Mouse (Mus musculus): ENCODE data around the gene Nktr.

The Nktr gene

DNA sequence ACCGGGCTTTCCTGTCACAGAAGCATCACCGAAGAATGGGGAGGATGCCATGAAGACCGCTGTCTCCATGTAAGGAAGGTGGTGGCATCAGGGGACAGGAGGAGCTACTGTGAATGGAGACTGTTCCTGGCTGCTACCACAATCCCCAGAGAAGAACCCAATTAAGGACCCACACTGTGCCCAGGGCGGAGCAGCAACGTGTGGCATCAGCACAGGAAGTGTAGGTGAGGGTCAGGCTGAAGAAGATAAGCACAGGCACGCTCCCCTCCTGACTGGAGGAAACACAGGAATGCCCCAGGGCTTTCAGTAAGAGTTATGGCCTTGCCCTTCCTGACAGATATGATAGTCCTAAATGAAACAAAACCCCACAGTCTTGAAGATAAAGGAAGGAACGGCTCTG lies 83.8 kb downstream of the Nktr start:
- DNase-seq (ENCODE audit: low read depth in 1 of 2, low spot score in 2 of 2): no peak

Data from monocyte, adult 2 months (primary cell).